Mouse (Mus musculus) megakaryocyte, embryonic 14.5 days (primary cell): ENCODE measurements around the gene Btnl10.

Source experiments
- FLI1 ChIP-seq: IDR thresholded peaks from 2 replicates; pipeline ENCODE4 v1.6.1; 2012; ENCODE audit warnings: low read length, inconsistent platforms, mixed read lengths
- GATA1 ChIP-seq: IDR thresholded peaks from 3 replicates; pipeline ENCODE4 v1.6.1; 2012; ENCODE audit warnings: mixed read lengths, low read length, inconsistent platforms, borderline replicate concordance

DNA sequence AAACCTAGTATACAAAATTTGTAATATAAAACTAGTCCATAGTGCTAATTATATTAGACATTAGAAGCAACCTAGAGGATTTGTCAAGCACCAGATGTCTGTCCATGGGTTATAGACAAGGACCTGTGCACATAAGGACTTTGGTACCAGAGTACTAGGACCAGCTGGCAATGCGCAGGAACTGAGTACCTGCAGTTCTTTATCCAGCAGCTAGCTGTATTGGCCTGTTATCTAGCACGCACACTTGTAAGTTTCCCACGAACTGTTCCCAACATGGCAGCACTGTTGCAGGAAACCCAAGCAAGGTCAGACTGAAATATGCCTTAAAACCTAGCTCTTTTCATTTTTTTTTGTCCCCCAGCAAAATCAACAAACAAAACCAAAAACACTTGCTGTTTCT is 12.5 kb downstream of the Btnl10 start:
- no peak for TF ChIP-seq GATA1
- no peak for TF ChIP-seq FLI1
